Mouse (Mus musculus) lung, postnatal 36 days (tissue): ENCODE results near the gene Zbed3.
"Not testable (repeated sequence)": the region's sequence is repeated elsewhere in the genome, so short reads cannot be mapped to it uniquely, and the experiment has no call there.

ENCODE experiments used
- DNase-seq: peaks from one replicate; pipeline ENCODE4 v3.0.0; 2022; ENCODE audit warnings: mixed read lengths

Zbed3 gene

GRCm38 (mm10) chr13:95332086-95332899 lies 8.9 kb downstream of the Zbed3 start:
- DNase-seq = no peak

GRCm38 (mm10) chr13:95336122-95336677 lies 12.8 kb downstream of the Zbed3 start:
- no peak for DNase-seq

- DNase-seq = peak; percentile 22
Observed at GRCm38 (mm10) chr13:95343470-95343869, 20.1 kb downstream of the Zbed3 start.

- DNase-seq = no peak
Observed at GRCm38 (mm10) chr13:95345869-95346268, 22.5 kb downstream of the Zbed3 start.

- peak; percentile 84 for DNase-seq
Observed at GRCm38 (mm10) chr13:95347018-95347696, 23.7 kb downstream of the Zbed3 start.

GRCm38 (mm10) chr13:95348476-95348875 lies 25.1 kb downstream of the Zbed3 start:
- no peak for DNase-seq

GRCm38 (mm10) chr13:95358223-95358622 lies 34.8 kb downstream of the Zbed3 start:
- DNase-seq = no peak

- no peak for DNase-seq
Observed at GRCm38 (mm10) chr13:95363440-95363839, 40.0 kb downstream of the Zbed3 start.

- no peak for DNase-seq
Observed at GRCm38 (mm10) chr13:95366356-95366755, 42.9 kb downstream of the Zbed3 start.

GRCm38 (mm10) chr13:95374701-95375553 lies 51.5 kb downstream of the Zbed3 start, which contains the start of gene Aggf1:
Gene Aggf1, minus strand, starts transcription at chr13:95375352.
- peak; percentile 94 for DNase-seq

GRCm38 (mm10) chr13:95375554-95375914 lies 52.1 kb downstream of the Zbed3 start:
- DNase-seq = no peak

GRCm38 (mm10) chr13:95376689-95377289 lies 53.4 kb downstream of the Zbed3 start:
- DNase-seq = not testable (repeated sequence)

GRCm38 (mm10) chr13:95378696-95379095 lies 55.3 kb downstream of the Zbed3 start:
- peak; percentile 8 for DNase-seq

- peak; percentile 15 for DNase-seq
Observed at GRCm38 (mm10) chr13:95382418-95382817, 59.0 kb downstream of the Zbed3 start.
